Mouse (Mus musculus): ENCODE data around the gene Ank3. TPM values are rescaled to one million over a fixed set of nuclear protein-coding genes. Genes with fewer than 3 reads are reported as not detected.

Ank3 gene
- total RNA-seq, 2 experiments from 2014 or later, result 0.05 TPM; not detected in 1

DNA sequence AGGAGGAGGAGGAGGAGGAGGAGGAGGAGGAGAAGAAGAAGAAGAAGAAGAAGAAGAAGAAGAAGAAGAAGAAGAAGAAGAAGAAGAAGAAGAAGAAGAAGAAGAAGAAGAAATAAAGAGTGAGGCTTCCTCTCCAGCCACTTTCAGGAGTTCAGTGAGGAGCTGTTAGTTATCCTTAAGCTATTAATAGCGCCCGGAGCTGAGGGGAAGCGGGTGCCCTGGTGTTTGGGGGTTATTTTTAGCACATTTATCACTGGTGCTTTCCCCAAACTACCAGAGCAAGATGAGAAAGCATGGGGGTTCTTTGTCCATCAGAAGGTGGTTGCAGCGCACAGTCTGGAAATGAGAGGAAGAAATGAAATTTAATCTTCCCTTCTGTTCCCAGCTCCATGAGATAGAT is 166.5 kb downstream of the Ank3 start:
- no peak for ATAC-seq (replicated peaks; ENCODE audit: poor library complexity, severe bottlenecking)

GRCm38 (mm10) chr10:69568976-69569375 is 170.4 kb downstream of the Ank3 start:
- ATAC-seq (replicated peaks; ENCODE audit: poor library complexity, severe bottlenecking), result no peak

GRCm38 (mm10) chr10:69569740-69570139 is 171.2 kb downstream of the Ank3 start:
- ATAC-seq (replicated peaks; ENCODE audit: poor library complexity, severe bottlenecking), result no peak

GRCm38 (mm10) chr10:69570466-69571288 is 172.1 kb downstream of the Ank3 start:
- ATAC-seq (replicated peaks; ENCODE audit: poor library complexity, severe bottlenecking), result no peak

DNA sequence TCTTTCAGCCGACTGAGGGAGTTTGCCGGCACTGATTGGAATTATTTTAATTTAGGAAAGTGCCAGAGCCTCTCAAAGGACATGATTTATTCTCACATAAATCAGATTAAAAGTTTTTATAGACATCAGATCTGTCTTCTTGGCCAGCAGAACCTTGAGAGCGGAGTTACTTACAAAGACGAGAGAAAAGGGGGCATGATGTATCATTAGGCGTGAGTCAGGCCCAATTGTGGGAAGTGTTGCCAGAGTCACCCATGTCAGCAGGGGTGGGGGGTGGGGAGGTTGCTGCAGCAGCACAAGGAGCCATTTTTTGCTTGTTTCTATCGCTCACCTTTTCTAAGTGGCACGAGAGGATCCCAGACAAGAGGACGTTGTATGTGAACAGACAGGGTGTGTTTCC is 172.8 kb downstream of the Ank3 start:
- 0 out of 2 replicates have a peak, but pooled peaks have one; percentile 14 for ATAC-seq (replicated peaks; ENCODE audit: poor library complexity, severe bottlenecking)

GRCm38 (mm10) chr10:69571972-69572371 is 173.4 kb downstream of the Ank3 start:
- ATAC-seq (replicated peaks; ENCODE audit: poor library complexity, severe bottlenecking), result no peak

GRCm38 (mm10) chr10:69573054-69573453 is 174.5 kb downstream of the Ank3 start:
- no peak for ATAC-seq (replicated peaks; ENCODE audit: poor library complexity, severe bottlenecking)

DNA sequence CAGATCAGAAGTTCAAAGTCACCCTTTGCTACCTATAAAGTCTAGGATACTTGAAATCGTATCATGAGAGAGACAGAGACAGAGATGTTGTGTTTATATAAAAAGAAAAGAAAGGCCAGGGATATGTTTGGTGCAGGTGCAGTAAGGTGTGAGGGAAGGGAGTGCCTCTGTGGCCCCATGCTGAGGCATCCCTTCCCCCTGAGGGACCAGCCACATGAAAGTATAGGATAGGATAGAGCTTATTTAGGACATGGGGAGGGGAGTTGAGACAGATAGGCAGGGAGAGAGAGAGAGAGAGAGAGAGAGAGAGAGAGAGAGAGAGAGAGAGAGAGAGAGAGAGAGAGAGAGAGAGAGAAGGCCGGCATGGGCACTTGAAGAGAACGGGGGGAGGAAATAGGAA is 175.2 kb downstream of the Ank3 start:
- no peak for ATAC-seq (replicated peaks; ENCODE audit: poor library complexity, severe bottlenecking)

DNA sequence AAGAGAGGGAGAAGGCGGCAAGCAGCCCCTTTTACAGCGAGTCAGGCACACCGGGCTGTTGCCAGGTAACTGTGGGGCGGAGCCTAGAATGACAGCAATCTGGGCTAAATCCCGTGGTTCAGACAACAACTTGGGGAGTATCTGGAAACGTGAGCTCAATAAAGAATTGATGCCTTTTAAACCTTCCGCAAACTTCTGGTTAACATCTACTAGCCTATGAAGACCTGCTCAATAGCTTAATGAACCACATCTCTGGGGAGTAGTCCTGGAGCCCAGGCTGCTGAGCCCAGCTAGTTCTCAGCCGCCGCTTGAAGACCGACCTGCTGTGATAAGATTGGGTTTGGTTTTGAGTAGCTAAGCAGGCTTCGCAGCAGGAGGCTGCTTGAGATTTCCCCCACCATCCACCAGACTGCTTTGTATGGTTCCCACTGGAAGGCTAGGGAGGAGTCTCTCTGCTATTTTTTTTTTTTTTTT is 175.7 kb downstream of the Ank3 start:
- ATAC-seq (replicated peaks; ENCODE audit: poor library complexity, severe bottlenecking), result no peak

DNA sequence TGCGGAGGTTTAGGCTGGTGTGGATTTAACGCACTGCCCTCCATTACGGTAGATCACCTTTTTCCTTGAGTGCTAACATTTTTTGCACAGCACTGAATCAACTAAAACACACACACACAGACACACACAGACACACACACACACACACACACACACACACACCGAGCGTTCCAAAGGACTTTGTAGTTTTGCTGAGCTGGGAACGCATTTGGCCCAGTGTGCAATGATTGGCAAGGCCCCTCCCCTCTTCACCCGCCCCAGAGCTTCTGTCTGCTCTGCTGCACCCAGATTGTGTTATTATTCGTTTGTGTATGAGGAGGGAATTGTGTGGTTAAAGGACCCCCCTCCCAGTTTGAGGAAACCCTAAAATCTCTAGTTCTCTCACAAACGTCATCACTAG is 176.3 kb downstream of the Ank3 start:
- no peak for ATAC-seq (replicated peaks; ENCODE audit: poor library complexity, severe bottlenecking)

GRCm38 (mm10) chr10:69575451-69575850 is 176.9 kb downstream of the Ank3 start:
- no peak for ATAC-seq (replicated peaks; ENCODE audit: poor library complexity, severe bottlenecking)

GRCm38 (mm10) chr10:69576264-69576663 is 177.7 kb downstream of the Ank3 start:
- ATAC-seq (replicated peaks; ENCODE audit: poor library complexity, severe bottlenecking), result no peak

DNA sequence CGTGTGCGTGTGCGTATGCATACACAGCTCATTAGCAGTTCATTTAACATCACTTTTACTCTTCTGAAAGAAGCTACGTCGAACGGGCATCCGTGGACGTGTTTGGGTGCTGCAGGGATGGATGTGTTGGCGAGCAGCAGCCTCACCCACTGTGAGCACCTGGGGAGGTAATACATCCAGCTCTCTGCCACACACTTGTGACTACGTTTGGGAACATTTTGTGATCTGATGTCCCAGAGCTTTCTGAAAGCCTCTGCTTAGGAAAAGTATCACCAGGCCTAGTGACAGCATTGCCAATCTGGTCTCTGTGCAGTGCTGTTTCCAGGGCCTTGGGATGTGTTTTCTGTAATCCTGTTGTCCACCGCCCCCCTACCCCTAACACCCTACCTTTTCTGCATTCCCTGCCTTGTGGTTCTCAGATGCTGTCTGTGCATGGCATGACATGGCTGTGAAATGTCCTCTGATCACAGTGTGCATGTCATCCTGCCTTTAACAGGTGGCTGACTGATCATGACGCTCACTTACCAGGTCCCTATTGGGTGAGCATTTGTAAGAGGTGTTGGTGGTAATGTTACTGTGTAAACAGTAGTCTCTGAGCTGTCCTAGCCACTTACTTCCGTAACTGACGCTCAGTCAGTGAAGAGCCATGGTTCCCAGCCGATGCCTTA is 178.6 kb downstream of the Ank3 start:
- no peak for ATAC-seq (replicated peaks; ENCODE audit: poor library complexity, severe bottlenecking)

DNA sequence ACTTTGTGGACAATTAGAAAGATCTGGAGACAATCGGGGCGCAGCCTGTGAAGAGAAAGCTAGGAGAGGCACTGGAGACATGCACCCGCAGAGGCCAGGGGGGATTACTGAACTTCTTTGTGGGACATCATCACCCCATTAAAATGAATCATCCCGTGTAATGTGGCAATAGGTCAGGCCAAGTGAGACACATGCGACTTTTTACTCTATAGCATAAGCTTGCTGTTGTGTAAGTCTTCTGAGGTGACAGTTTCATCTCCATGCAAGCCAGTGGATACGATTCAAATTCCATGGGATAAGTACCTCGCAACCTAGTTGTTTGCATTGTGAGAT is 179.1 kb downstream of the Ank3 start:
- no peak for ATAC-seq (replicated peaks; ENCODE audit: poor library complexity, severe bottlenecking)

GRCm38 (mm10) chr10:69579585-69579984 is 181.0 kb downstream of the Ank3 start:
- ATAC-seq (replicated peaks; ENCODE audit: poor library complexity, severe bottlenecking), result no peak

- ATAC-seq (replicated peaks; ENCODE audit: poor library complexity, severe bottlenecking), result no peak
Observed at GRCm38 (mm10) chr10:69581525-69581924, 183.0 kb downstream of the Ank3 start.

- ATAC-seq (replicated peaks; ENCODE audit: poor library complexity, severe bottlenecking), result no peak
Observed at GRCm38 (mm10) chr10:69583874-69584481, 185.4 kb downstream of the Ank3 start.

- ATAC-seq (replicated peaks; ENCODE audit: poor library complexity, severe bottlenecking), result no peak
Observed at GRCm38 (mm10) chr10:69584566-69584965, 186.0 kb downstream of the Ank3 start.

GRCm38 (mm10) chr10:69585271-69585670 is 186.7 kb downstream of the Ank3 start:
- ATAC-seq (replicated peaks; ENCODE audit: poor library complexity, severe bottlenecking), result no peak

GRCm38 (mm10) chr10:69594186-69595131 is 195.9 kb downstream of the Ank3 start:
- no peak for ATAC-seq (replicated peaks; ENCODE audit: poor library complexity, severe bottlenecking)
